Mouse (Mus musculus): ENCODE results near the gene Cplx2. TPM values are rescaled to one million over a fixed set of nuclear protein-coding genes. Genes with fewer than 3 reads are reported as not detected.

The Cplx2 gene
- total RNA-seq (2023), result 1 to 10 TPM; 5.2 to 5.7 TPM

DNA sequence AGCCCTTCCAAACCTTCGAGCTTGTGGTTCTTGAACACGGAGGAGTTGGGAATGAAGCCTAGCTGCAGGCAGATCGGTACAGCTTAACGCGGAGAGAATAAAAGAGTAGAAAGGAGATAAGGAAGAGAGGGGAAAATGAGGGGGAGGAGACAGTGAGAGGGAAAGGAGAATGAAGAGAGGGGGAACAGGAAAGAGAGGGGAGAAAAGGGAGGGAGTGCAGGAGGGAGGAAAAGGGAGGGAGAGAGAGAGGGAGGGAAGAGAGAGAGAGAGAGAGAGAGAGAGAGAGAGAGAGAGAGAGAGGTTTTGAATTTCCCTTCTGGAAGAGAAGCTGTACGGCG lies at the start of gene Cplx2:
Gene Cplx2, plus strand, starts transcription at position 301 of the 338 bp plus-strand sequence.

Other genes starting within 250 kb of the Cplx2 start
- gene Hrh2, start 179.2 kb upstream of the Cplx2 start, total RNA-seq (2023), result 10 to 100 TPM in 1 of 2 experiments, 1 to 10 TPM in 1; 8.2 to 11.1 TPM
- 10 to 100 TPM; 30.1 to 34.3 TPM for gene Thoc3, start 97.5 kb downstream of the Cplx2 start, total RNA-seq (2023)
- gene Simc1, start 132.4 kb downstream of the Cplx2 start, total RNA-seq (2023), result 10 to 100 TPM; 26.3 to 31.4 TPM
- gene 4833439L19Rik, start 194.1 kb downstream of the Cplx2 start, total RNA-seq (2023), result 10 to 100 TPM; 37.8 to 44.3 TPM
- 10 to 100 TPM; 11.8 to 12.7 TPM for gene Arl10, start 203.7 kb downstream of the Cplx2 start, total RNA-seq (2023)
- 10 to 100 TPM; 17.5 to 23.9 TPM for gene Nop16, start 218.7 kb downstream of the Cplx2 start, total RNA-seq (2023)
- gene Higd2a, start 218.9 kb downstream of the Cplx2 start, total RNA-seq (2023), result 10 to 100 TPM; 56.7 to 59.0 TPM
- 10 to 100 TPM; 13.7 to 20.8 TPM for gene Cltb, start 240.0 kb downstream of the Cplx2 start, total RNA-seq (2023)